Mouse (Mus musculus): ENCODE data around the gene 9230112D13Rik. TPM values are rescaled to one million over a fixed set of nuclear protein-coding genes. Genes with fewer than 3 reads are reported as not detected.
A peak's percentile ranks its signal among the peaks of the same experiment; 100 is the strongest.

9230112D13Rik gene
- polyA plus RNA-seq, 1 experiment from 2014 or later: not detected

- H3K4me1 ChIP-seq (replicated peaks; ENCODE audit: control insufficient read depth, insufficient read depth, low read length): no peaks in the 10 kb centered on the region
- WGBS: 71% methylated on average over 6 of the region's 6 CpGs
- H3K9me3 ChIP-seq (ENCODE audit: control insufficient read depth, low read length): no peaks in the 10 kb centered on the region
- H3K4me3 ChIP-seq (ENCODE audit: low read depth, low read length): no peak overlapping the region
- H3K27me3 ChIP-seq (ENCODE audit: control insufficient read depth, insufficient read depth, low read length): no peaks in the 10 kb centered on the region
- no peak overlapping the region for H3K4me2 ChIP-seq (replicated peaks; ENCODE audit: low read depth, low read length)
- H3K27ac ChIP-seq (ENCODE audit: low read depth, low read length): 0 out of 2 replicates have a peak overlapping the region, but pooled peaks have one; percentile 7
- ATAC-seq (ENCODE audit: low FRiP score): peak; percentile 67; the same call in 1 of the 2 replicates
- DNase-seq (ENCODE audit: low spot score): no peak
- no peaks in the 10 kb centered on the region for H3K36me3 ChIP-seq (ENCODE audit: control insufficient read depth, insufficient read depth, low read length)
- no peak overlapping the region for H3K9ac ChIP-seq (ENCODE audit: low read depth, low read length)
These were observed 38.9 kb downstream of the 9230112D13Rik start for GRCm38 (mm10) chr14:34483469-34484341.

GRCm38 (mm10) chr14:34471591-34471990 is 51.0 kb downstream of the 9230112D13Rik start:
- ATAC-seq (ENCODE audit: low FRiP score) (no peak), DNase-seq (ENCODE audit: low spot score) (no peak)
- Histone ChIP-seq H3K27me3 (ENCODE audit: control insufficient read depth, insufficient read depth, low read length) (no peaks in the 10 kb centered on the region), H3K9me3 (ENCODE audit: control insufficient read depth, low read length) (no peaks in the 10 kb centered on the region), H3K4me2 (replicated peaks; ENCODE audit: low read depth, low read length) (no peak overlapping the region), H3K4me3 (ENCODE audit: low read depth, low read length) (no peak overlapping the region), H3K4me1 (replicated peaks; ENCODE audit: control insufficient read depth, insufficient read depth, low read length) (no peaks in the 10 kb centered on the region), H3K27ac (ENCODE audit: low read depth, low read length) (no peak overlapping the region), H3K36me3 (ENCODE audit: control insufficient read depth, insufficient read depth, low read length) (no peaks in the 10 kb centered on the region), H3K9ac (ENCODE audit: low read depth, low read length) (no peak overlapping the region)

GRCm38 (mm10) chr14:34466291-34466690 is 56.3 kb downstream of the 9230112D13Rik start:
- no peak overlapping the region for H3K4me3 ChIP-seq (ENCODE audit: low read depth, low read length)
- WGBS: 79% methylated on average over 3 of the region's 3 CpGs
- H3K9me3 ChIP-seq (ENCODE audit: control insufficient read depth, low read length): no peaks in the 10 kb centered on the region
- no peak for DNase-seq (ENCODE audit: low spot score)
- no peak overlapping the region for H3K4me2 ChIP-seq (replicated peaks; ENCODE audit: low read depth, low read length)
- H3K27me3 ChIP-seq (ENCODE audit: control insufficient read depth, insufficient read depth, low read length): no peaks in the 10 kb centered on the region
- H3K4me1 ChIP-seq (replicated peaks; ENCODE audit: control insufficient read depth, insufficient read depth, low read length): no peaks in the 10 kb centered on the region
- H3K27ac ChIP-seq (ENCODE audit: low read depth, low read length): no peak overlapping the region
- ATAC-seq (ENCODE audit: low FRiP score): no peak
- no peak overlapping the region for H3K9ac ChIP-seq (ENCODE audit: low read depth, low read length)
- no peaks in the 10 kb centered on the region for H3K36me3 ChIP-seq (ENCODE audit: control insufficient read depth, insufficient read depth, low read length)

Other genes with a start within 250 kb of the 9230112D13Rik start
- 7.1 and 8.5 TPM in 2 replicates for gene Shld2, start 212.3 kb downstream of the 9230112D13Rik start, polyA plus RNA-seq (2014; fragmentation: Nextera tagmentation; extraction: Ambion mirVana)
- gene Glud1, start 212.1 kb downstream of the 9230112D13Rik start, polyA plus RNA-seq (2014; fragmentation: Nextera tagmentation; extraction: Ambion mirVana): 86.0 and 95.1 TPM in 2 replicates
- gene Fam25c, start 167.4 kb downstream of the 9230112D13Rik start, polyA plus RNA-seq (2014; fragmentation: Nextera tagmentation; extraction: Ambion mirVana): not detected in 2 replicates
- gene Sncg, start 148.0 kb downstream of the 9230112D13Rik start, polyA plus RNA-seq (2014; fragmentation: Nextera tagmentation; extraction: Ambion mirVana): 123 and 152 TPM in 2 replicates
- gene Mmrn2, start 147.3 kb downstream of the 9230112D13Rik start, polyA plus RNA-seq (2014; fragmentation: Nextera tagmentation; extraction: Ambion mirVana): 4.4 and 4.7 TPM in 2 replicates
- gene Bmpr1a, start 19.5 kb downstream of the 9230112D13Rik start, polyA plus RNA-seq (2014; fragmentation: Nextera tagmentation; extraction: Ambion mirVana): 44.9 and 48.9 TPM in 2 replicates
- 0.28 and 0.29 TPM in 2 replicates for gene Ldb3, start 65.9 kb upstream of the 9230112D13Rik start, polyA plus RNA-seq (2014; fragmentation: Nextera tagmentation; extraction: Ambion mirVana)
- not detected in 2 replicates for gene Opn4, start 77.3 kb upstream of the 9230112D13Rik start, polyA plus RNA-seq (2014; fragmentation: Nextera tagmentation; extraction: Ambion mirVana)
- 33.2 and 38.7 TPM in 2 replicates for gene Wapl, start 151.1 kb upstream of the 9230112D13Rik start, polyA plus RNA-seq (2014; fragmentation: Nextera tagmentation; extraction: Ambion mirVana)